Mouse (Mus musculus) NIH3T3 (cell line): ENCODE measurements at regions not wholly inside any gene's neighbourhood (a gene's known extent, or its start where the extent isn't known, plus 50 kb on each side); places are given as distances from the start of the nearest gene placed in this dataset.
A peak's percentile ranks its signal among the peaks of the same experiment; 100 is the strongest.

Experiments used
- DNase-seq: peaks from one replicate; pipeline ENCODE4 v3.0.0-alpha.2; 2012; ENCODE audit warnings: low read depth

- no peak for DNase-seq
These were observed 67.0 kb upstream of the Ssx2ip start for GRCm38 (mm10) chr3:146337429-146337828.

GRCm38 (mm10) chr3:146337861-146338281 is 66.6 kb upstream of the Ssx2ip start:
- DNase-seq: no peak

GRCm38 (mm10) chr3:146338445-146338844 is 66.0 kb upstream of the Ssx2ip start:
- no peak for DNase-seq

- DNase-seq: peak; percentile 40
These were observed 64.0 kb upstream of the Ssx2ip start for GRCm38 (mm10) chr3:146340316-146341055.

- DNase-seq: peak; percentile 44
These were observed 62.6 kb upstream of the Ssx2ip start for GRCm38 (mm10) chr3:146341652-146342340.

GRCm38 (mm10) chr3:146342727-146343126 is 61.7 kb upstream of the Ssx2ip start:
- no peak for DNase-seq

GRCm38 (mm10) chr3:146343649-146344401 is 60.6 kb upstream of the Ssx2ip start:
- peak; percentile 79 for DNase-seq

- no peak for DNase-seq
These were observed 59.9 kb upstream of the Ssx2ip start for GRCm38 (mm10) chr3:146344402-146345025.

- peak; percentile 90 for DNase-seq
These were observed 59.1 kb upstream of the Ssx2ip start for GRCm38 (mm10) chr3:146345308-146345780.

- DNase-seq: no peak
These were observed 58.5 kb upstream of the Ssx2ip start for GRCm38 (mm10) chr3:146345946-146346345.

GRCm38 (mm10) chr3:146347311-146347710 is 57.1 kb upstream of the Ssx2ip start:
- no peak for DNase-seq

- no peak for DNase-seq
These were observed 55.5 kb upstream of the Ssx2ip start for GRCm38 (mm10) chr3:146348921-146349320.

- no peak for DNase-seq
These were observed 55.0 kb upstream of the Ssx2ip start for GRCm38 (mm10) chr3:146349393-146349792.

- no peak for DNase-seq
These were observed 54.3 kb upstream of the Ssx2ip start for GRCm38 (mm10) chr3:146350126-146350525.

- DNase-seq: no peak
These were observed 53.0 kb upstream of the Ssx2ip start for GRCm38 (mm10) chr3:146351468-146351867.

GRCm38 (mm10) chr3:146352187-146352586 is 52.3 kb upstream of the Ssx2ip start:
- DNase-seq: peak; percentile 40

GRCm38 (mm10) chr3:146353961-146354360 is 50.5 kb upstream of the Ssx2ip start:
- DNase-seq: no peak
